Mouse (Mus musculus): ENCODE data around the gene Kat2b. TPM values are rescaled to one million over a fixed set of nuclear protein-coding genes. Genes with fewer than 3 reads are reported as not detected.

The Kat2b gene
- total and polyA plus RNA-seq, 3 experiments: 6.2 to 7.4 TPM; not detected in 1

DNA sequence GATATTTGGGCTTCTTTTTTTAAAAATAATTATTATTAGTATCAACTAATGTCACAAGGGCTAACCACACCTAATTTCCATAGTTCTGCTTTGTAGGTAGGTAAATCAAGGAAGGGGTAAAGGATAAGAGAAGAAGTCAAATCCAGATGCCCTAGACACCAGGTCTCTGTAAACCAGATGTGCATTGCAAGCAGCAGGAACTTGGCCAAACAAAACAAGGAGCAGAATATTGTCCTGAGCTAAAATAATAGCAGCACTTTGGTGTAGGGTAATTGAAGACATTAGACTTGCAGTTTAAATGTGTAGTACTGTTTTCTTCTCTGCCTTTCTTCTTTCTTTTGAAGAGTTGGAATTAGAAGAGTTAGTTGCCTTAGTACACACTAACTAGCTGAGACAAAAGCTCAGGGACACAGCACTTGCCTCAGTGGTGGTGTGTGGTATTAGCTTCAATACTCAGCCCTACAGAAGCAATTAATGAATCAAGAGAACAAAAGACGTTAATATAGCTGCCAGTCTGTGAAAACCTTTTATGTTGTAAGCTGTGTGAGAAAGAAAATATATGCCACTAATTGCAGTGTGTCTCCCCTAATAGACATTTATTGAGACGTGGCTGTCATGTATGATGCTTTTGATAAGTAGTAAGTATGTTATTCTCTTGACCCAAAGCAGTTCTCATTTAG, 98.2 kb downstream of the Kat2b start:
- Histone ChIP-seq H3K79me2 (ENCODE audit: control insufficient read depth, insufficient read depth, low read length, poor library complexity) (no peaks in the 10 kb centered on the region), H3K27ac (ENCODE audit: control insufficient read depth, low read depth, low read length) (no peak overlapping the region), H3K9me3 (replicated peaks; ENCODE audit: insufficient read depth, low read length) (no peaks in the 10 kb centered on the region), H3K4me3 (ENCODE audit: control insufficient read depth in 1 of 2, insufficient read depth in 1 of 2, low read depth in 2 of 2, low read length in 2 of 2) (no peak overlapping the region), H3K36me3 (ENCODE audit: control insufficient read depth in 1 of 2, insufficient read depth in 2 of 2, low read length in 2 of 2) (peaks cover 0 to 2% of the 10 kb centered on the region in 2 experiments; a peak in 3 of 4 replicates), H3K4me1 (ENCODE audit: control insufficient read depth in 1 of 2, insufficient read depth in 2 of 2, low read length in 2 of 2) (no peaks in the 10 kb centered on the region; a peak in 1 of 4 replicates), H3K27me3 (ENCODE audit: control insufficient read depth in 1 of 2, insufficient read depth in 2 of 2, low read length in 2 of 2) (no peaks in the 10 kb centered on the region), H3K9ac (ENCODE audit: control insufficient read depth, low read depth, low read length, poor library complexity, severe bottlenecking) (no peak overlapping the region)
- no peak for DNase-seq (ENCODE audit: low read depth, low spot score)
- TF ChIP-seq USF2 (IDR thresholded peaks at IDR 0.05; ENCODE audit: borderline replicate concordance in 1 of 2, insufficient read depth in 1 of 2, low read depth in 1 of 2, low read length in 2 of 2) (no peak), MAX (IDR thresholded peaks at IDR 0.05; ENCODE audit: low read length) (no peak), BHLHE40 (IDR thresholded peaks at IDR 0.05; ENCODE audit: borderline replicate concordance, low read depth, low read length) (no peak), ETS1 (IDR thresholded peaks at IDR 0.05; ENCODE audit: low read depth, low read length) (no peak), POLR2A (IDR thresholded peaks at IDR 0.05; ENCODE audit: control insufficient read depth in 1 of 2, insufficient read depth in 1 of 2, low read depth in 1 of 2, low read length in 2 of 2, poor library complexity in 1 of 2) (no peak), MEF2A (IDR thresholded peaks at IDR 0.05; ENCODE audit: extremely low read depth, insufficient replicate concordance, low read depth, low read length, poor library complexity, severe bottlenecking) (no peak), MAFK (IDR thresholded peaks at IDR 0.05; ENCODE audit: borderline replicate concordance, low read depth, low read length) (no peak), ZNF384 (IDR thresholded peaks at IDR 0.05; ENCODE audit: low read depth, low read length) (no peak)

DNA sequence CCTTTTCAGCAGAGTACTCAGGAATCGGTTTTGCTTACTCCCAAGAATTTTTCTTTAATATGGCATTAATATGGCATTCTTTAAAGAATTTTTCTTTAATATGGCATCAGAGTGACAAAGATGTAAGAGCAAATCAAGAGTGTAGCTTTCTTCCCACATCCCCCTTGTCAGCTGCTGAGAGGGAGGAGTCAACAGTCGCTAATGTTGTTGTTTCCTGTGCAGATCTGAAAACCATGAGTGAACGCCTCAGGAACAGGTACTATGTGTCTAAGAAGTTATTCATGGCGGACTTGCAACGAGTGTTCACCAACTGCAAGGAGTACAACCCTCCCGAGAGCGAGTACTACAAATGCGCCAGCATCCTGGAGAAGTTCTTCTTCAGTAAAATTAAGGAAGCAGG, 103.8 kb downstream of the Kat2b start:
- Histone ChIP-seq H3K27me3 (ENCODE audit: control insufficient read depth in 1 of 2, insufficient read depth in 2 of 2, low read length in 2 of 2) (no peaks in the 10 kb centered on the region), H3K9ac (ENCODE audit: control insufficient read depth, low read depth, low read length, poor library complexity, severe bottlenecking) (no peak overlapping the region), H3K79me2 (ENCODE audit: control insufficient read depth, insufficient read depth, low read length, poor library complexity) (no peaks in the 10 kb centered on the region), H3K36me3 (ENCODE audit: control insufficient read depth in 1 of 2, insufficient read depth in 2 of 2, low read length in 2 of 2) (peaks cover 0 to 6% of the 10 kb centered on the region in 2 experiments; a peak in 2 of 4 replicates), H3K9me3 (replicated peaks; ENCODE audit: insufficient read depth, low read length) (no peaks in the 10 kb centered on the region), H3K4me3 (ENCODE audit: control insufficient read depth in 1 of 2, insufficient read depth in 1 of 2, low read depth in 2 of 2, low read length in 2 of 2) (no peak overlapping the region), H3K27ac (ENCODE audit: control insufficient read depth, low read depth, low read length) (no peak overlapping the region), H3K4me1 (ENCODE audit: control insufficient read depth in 1 of 2, insufficient read depth in 2 of 2, low read length in 2 of 2) (no peaks in the 10 kb centered on the region)
- no peak for DNase-seq (ENCODE audit: low read depth, low spot score)
- TF ChIP-seq ZKSCAN1 (IDR thresholded peaks at IDR 0.05; ENCODE audit: low read depth, low read length): no peak
- no peak for TF ChIP-seq SMC3 (IDR thresholded peaks at IDR 0.05; ENCODE audit: low read depth, low read length)
- TF ChIP-seq USF1 (IDR thresholded peaks at IDR 0.05; ENCODE audit: low read depth, low read length): no peak
- TF ChIP-seq MAFK (IDR thresholded peaks at IDR 0.05; ENCODE audit: borderline replicate concordance, low read depth, low read length): no peak
- no peak for TF ChIP-seq POLR2AphosphoS5 (IDR thresholded peaks at IDR 0.05; ENCODE audit: borderline replicate concordance, low read depth, low read length)
- TF ChIP-seq MXI1 (IDR thresholded peaks at IDR 0.05; ENCODE audit: low read depth, low read length): no peak
- no peak for TF ChIP-seq SIN3A (IDR thresholded peaks at IDR 0.05; ENCODE audit: low read length)
- no peak for TF ChIP-seq EP300 (IDR thresholded peaks at IDR 0.05; ENCODE audit: low read depth in 1 of 2, low read length in 2 of 2)
- no peak for TF ChIP-seq POLR2A (IDR thresholded peaks at IDR 0.05; ENCODE audit: control insufficient read depth in 1 of 2, insufficient read depth in 1 of 2, low read depth in 1 of 2, low read length in 2 of 2, poor library complexity in 1 of 2)
- TF ChIP-seq CTCF (IDR thresholded peaks at IDR 0.05 in 2 of 3, conservative IDR thresholded peaks at IDR 0.05 in 1 of 3; ENCODE audit: control insufficient read depth in 1 of 3, insufficient read depth in 1 of 3, low read depth in 2 of 3, low read length in 3 of 3, poor library complexity in 1 of 3, severe bottlenecking in 1 of 3): no peak
- TF ChIP-seq GABPA (IDR thresholded peaks at IDR 0.05; ENCODE audit: low read depth, low read length): no peak
- no peak for TF ChIP-seq POLR2AphosphoS2 (IDR thresholded peaks at IDR 0.05; ENCODE audit: low read length)
- no peak for TF ChIP-seq RAD21 (IDR thresholded peaks at IDR 0.05; ENCODE audit: low read depth, low read length)
- no peak for TF ChIP-seq MYC (IDR thresholded peaks at IDR 0.05; ENCODE audit: low read depth, low read length)
- no peak for TF ChIP-seq NRF1 (IDR thresholded peaks at IDR 0.05; ENCODE audit: insufficient read depth, low read depth, low read length, poor library complexity, severe bottlenecking)

All from MEL (cell line).